Mouse (Mus musculus) testis, postnatal 14 days (tissue): ENCODE data around the gene Arhgap8.

ENCODE experiments used
- DNase-seq: peaks from one replicate; pipeline ENCODE4 v3.0.0; 2021; ENCODE audit warnings: low spot score

Gene Arhgap8

GRCm38 (mm10) chr15:84719791-84720190 lies at the start of gene Arhgap8:
TSS of gene Arhgap8 (plus strand) at chr15:84720052.
- DNase-seq: peak; percentile 31

DNA sequence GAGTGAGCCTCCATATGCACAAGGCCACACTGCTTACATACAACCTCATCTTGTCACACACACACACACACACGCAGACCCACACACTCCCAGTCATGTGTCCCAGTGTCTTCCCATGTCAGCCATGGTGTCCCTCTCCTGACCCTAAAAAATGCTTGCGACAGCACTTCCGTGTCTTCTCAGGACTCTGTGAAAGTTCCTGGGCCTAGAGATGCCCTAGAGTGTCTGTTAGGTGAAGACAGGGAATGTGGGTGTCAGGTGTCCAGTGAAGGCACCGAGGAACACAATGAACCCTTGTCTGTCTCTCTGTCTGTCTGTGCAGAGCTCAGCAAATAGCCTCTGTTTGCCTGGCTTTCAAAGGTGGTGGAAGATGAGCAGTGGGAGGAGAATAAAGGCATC lies 49.2 kb upstream of the Arhgap8 start:
- DNase-seq: no peak

- no peak for DNase-seq
These were observed 48.2 kb upstream of the Arhgap8 start for GRCm38 (mm10) chr15:84671401-84672307.

- DNase-seq: no peak
These were observed 47.6 kb upstream of the Arhgap8 start for GRCm38 (mm10) chr15:84672308-84672615.

GRCm38 (mm10) chr15:84672616-84673015 lies 47.2 kb upstream of the Arhgap8 start:
- DNase-seq: no peak

GRCm38 (mm10) chr15:84674329-84675067 lies 45.4 kb upstream of the Arhgap8 start:
- DNase-seq: no peak

- no peak for DNase-seq
These were observed 44.5 kb upstream of the Arhgap8 start for GRCm38 (mm10) chr15:84675317-84675716.

DNA sequence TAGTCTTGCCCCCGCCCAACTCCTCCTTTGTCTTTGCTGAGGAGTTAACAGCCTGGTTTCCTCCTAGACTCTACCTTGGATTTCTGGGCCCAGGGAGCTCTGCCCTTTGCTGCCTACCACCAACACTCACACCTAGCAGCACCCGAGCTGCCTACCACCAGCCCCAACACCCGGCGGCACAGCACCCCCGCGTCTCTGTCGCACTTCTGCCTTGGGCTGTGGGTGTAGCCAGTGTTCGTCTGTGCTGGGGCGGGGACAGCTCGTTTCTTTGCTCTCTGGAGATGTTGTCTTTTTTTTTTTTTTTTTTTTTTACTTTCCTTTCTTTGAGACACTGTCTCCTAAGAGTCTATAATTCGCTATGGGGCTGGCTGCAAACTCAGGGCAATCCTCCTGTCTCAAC lies 41.9 kb upstream of the Arhgap8 start:
- no peak for DNase-seq

GRCm38 (mm10) chr15:84679090-84679489 lies 40.8 kb upstream of the Arhgap8 start:
- DNase-seq: no peak

DNA sequence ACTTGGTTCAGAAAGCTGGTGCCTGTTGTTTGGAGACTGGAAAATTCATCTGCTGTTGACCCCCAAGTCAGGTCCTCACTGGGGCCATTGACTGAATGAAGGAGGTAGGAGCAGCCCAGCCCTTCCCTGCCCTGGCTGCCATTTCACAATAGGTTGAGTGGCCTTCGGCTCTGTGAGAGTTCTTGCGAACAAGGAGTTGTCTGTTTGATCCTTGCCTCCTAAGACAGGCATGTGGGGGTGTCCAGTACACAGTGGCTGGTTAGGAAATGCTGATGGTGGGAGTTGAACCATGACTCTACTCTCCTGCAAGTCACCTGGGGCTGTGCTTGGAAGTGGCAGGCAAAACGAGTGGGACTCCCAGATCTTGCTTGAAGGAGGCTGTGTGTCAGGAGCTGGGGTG lies 40.1 kb upstream of the Arhgap8 start:
- DNase-seq: no peak

DNA sequence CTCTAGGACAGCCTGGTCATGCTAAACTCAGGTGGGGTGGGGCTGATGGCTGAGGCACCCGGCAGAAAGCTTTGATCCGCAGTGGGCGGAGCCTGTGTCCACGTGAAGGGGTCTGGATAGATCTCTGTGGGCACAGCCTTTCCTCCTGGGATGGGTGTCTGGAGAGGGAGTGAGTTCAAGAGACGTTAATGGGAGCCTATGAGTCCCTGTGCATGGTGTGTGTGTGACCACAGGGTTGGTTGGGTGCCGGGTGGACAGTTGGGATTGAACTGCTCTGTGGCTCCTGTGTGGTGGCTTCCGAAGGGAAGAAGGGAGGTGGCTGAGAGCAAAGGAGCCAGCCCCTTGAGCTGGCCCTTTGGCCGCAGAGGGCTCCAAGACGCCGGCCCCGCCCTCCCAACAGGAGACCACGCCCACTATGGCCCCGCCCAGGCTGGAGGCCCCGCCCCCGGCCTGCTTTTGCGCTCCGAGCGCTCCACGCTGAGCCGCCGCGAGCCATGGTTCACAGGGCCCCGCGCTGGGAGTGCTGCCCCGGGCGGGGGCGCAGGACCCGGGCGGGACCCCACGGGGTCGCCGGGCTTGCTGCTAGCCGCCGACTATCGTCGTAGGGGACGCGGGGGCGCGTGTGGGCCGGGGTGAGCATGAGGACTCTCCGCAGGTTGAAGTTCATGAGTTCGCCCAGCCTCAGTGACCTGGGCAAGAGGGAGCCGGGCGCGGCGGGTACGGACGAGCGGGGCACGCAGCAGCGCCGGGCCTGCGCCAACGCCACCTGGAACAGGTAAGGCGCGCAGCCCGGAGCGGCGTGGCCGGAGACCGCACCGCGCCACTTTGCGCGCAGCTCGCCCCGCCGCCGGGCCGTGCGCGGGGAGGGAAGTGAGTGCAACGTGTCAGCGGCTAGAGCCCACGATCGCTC lies 39.1 kb upstream of the Arhgap8 start:
- DNase-seq: peak; percentile 89

GRCm38 (mm10) chr15:84681455-84682193 lies 38.2 kb upstream of the Arhgap8 start:
- peak; percentile 75 for DNase-seq

DNA sequence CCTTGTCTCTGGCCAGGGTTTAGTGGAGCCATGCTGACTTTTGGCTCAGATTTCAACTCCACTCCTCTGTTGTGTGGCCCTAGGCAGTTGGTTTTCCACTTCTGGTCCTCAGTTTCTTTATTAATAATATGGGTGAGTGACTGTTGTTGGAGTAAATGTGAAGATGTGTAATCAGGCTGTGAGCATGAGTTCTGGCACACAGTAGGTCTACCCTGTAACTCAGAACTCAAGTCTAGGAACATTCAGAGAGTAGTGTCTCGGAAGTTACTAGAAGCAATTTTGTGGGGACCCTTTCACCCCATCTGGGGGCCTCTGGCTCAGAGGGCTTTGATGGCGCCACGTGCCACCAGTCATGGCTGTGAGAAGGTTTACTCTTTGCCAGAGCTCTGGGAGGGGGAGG lies 37.6 kb upstream of the Arhgap8 start:
- DNase-seq: no peak

DNA sequence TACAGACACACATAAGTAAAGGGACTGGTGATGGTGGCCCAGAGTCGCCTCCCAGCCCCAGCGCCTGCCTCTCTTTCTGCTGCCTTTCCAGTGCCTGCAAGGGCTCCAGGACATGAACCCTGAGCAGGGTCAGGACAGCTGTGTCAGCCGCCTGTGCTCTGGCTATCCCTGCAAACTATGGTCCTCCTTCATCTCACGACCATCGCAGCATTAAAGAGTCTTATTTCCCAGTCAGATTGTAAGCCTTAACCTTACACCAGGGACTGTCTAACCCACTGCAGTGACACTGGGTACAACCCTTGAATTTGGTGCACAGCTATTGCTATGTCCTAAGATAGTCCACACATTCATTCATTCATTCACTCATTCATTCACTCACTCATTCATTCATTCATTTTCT lies 37.0 kb upstream of the Arhgap8 start:
- DNase-seq: no peak

DNA sequence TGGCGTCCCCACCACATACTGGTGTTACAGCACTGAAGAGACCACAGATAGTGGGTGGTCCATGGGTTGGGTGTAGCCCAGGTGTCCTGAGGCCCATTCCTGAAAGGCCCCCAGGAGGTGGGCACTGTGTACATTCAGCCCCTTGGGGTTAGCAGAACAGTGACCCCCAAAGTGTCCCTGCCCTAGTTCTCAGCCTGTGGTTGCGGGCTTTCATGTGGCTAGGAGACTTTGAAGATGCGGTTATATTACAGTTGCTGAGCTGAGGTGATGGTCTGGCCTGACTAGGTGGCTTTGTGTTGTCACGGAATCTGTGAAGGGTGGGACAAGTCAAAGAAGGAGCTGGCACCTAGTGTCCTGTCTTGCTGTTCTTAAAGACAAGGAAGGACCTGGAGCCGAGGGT lies 35.3 kb upstream of the Arhgap8 start:
- DNase-seq: no peak

DNA sequence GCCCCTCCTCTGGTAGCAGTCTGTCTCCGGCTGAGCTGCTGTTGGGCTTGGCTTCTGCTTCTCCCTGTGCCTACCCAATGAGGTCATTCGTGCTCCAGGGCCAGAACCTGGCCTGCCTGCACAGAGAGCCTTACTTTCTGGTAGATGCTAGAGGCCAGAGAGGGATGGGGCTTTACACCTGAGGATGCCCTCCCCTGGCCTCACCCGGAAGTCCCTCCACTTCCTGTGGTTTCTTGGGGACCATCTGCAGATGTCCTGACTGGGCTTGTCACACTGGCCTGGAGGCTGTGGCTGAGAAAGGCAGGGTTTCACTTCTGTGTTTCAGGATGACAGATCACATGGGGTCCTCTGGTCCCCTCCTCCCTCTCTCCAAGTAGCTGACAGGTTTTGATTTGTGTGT lies 34.4 kb upstream of the Arhgap8 start:
- no peak for DNase-seq

DNA sequence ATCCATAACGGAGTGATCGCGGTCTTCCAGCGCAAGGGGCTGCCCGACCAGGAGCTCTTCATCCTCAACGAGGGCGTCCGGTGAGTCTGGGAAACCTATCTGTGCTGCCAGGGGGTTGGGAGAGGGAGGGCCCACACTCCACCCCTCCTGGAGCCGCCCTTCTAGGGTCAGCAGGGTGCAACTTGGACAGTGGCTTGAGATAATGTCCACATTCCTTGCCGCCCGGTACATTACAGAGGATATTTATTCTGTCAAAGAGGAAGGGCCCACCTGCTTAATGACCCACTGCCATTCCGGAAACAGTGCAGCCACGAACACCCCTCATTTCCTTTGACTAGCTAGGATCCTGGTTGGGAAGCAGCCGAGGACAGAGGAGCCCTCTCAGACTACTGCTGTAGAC lies 31.9 kb upstream of the Arhgap8 start:
- no peak for DNase-seq

DNA sequence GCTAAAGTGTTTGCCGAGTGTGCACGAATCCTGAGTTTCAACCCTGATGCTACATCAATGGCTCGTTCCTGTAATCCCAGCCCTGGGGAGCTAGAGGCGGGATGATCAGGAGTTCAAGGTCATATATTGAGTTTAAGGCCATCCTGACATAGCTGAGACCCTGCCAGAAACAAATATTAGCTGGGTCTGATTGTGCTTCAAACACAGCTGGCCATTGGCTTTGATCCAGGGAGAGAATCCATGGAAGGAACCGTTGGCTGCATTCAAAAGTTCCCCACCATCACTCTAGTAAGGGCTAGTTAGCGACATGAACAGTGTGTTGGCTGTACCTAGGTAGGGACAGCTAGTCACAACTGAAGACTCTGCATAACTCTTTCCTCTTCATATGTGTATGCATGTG lies 30.5 kb upstream of the Arhgap8 start:
- DNase-seq: peak; percentile 59

DNA sequence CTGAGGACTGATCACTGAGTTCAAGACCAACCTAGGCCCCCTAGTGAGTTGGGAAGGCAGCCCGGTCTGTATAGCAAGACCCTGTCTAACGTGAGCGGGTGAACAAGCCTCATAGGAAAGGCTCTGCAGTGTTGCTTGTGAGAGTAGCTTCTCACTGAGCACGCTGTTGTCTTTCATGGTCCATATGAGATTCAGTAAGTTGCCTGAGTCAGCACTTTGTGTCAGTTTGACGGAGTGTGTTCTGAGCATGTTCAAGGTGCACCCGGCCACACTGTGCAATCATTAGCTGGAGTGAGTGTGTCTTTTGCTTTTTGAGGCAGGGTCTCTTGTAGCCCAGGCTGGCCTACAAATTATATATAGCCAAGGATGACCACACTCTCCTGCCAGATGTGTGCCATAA lies 28.3 kb upstream of the Arhgap8 start:
- DNase-seq: no peak

- no peak for DNase-seq
These were observed 27.2 kb upstream of the Arhgap8 start for GRCm38 (mm10) chr15:84692645-84693044.

DNA sequence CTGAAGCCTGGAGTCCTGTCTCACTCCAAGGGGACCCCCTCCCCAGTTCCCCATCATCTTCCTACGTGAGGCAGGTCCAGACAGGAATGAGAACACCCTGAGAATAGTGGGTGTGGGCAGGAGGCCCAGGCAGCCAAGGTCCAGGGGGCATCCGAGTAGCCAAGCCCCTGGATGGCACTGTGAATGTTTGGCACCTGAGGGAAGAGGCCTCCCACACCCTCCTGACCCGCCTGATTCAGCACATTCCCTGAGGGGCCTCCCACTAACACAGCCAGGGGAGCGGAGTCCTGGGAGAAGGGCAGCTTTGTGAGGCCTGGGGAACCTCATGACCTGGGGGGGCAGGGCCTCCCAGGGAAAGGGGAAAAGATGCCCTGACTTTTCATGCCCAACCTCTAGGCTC lies 23.8 kb upstream of the Arhgap8 start:
- no peak for DNase-seq

- peak; percentile 72 for DNase-seq
These were observed 22.2 kb upstream of the Arhgap8 start for GRCm38 (mm10) chr15:84697611-84698011.
